Mouse (Mus musculus) kidney, postnatal 14 days (tissue): ENCODE measurements around the gene Spaca1.
A peak's percentile ranks its signal among the peaks of the same experiment; 100 is the strongest.
"Not testable (repeated sequence)": the region's sequence is repeated elsewhere in the genome, so short reads cannot be mapped to it uniquely, and the experiment has no call there.

Source experiments
- DNase-seq: peaks from one replicate; pipeline ENCODE4 v3.0.0; 2022; ENCODE audit warnings: mixed read lengths

The Spaca1 gene

DNA sequence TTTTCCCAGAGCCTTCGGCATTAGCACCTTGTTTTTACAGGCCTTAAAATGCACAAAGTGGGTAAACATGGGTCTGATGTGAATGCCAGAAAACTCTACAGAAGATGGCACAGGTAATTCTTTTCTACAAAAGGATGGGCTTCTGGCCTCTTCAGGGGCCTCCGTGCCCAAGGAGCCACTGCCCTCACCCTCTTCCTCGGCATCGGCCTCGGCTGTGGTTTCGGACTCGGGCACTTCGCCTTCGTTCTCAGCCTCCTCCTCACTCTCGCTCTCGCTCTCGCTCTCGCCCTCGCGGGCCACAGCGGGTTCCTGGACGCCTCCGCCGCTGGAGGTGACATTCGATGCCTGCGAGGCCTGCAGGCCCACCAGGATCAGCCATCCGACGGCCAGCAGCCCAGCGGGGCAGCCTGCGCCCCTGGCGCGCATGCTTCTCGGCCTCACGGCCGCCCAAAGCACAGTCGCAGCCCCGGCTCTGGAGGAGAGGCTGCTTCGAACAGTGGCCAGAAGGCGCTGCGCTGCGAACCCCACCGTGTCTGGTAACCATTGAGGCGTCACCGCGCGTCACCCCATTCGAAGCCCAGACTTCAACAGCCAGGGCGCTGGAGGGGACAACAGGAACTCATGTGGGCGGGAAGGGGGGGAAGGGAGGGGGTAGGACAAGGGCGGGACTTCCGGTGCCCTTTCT lies at the start of gene Spaca1:
Gene Spaca1 (minus strand): TSS at position 621 of the 685 bp plus-strand sequence.
- DNase-seq: peak; percentile 1

DNA sequence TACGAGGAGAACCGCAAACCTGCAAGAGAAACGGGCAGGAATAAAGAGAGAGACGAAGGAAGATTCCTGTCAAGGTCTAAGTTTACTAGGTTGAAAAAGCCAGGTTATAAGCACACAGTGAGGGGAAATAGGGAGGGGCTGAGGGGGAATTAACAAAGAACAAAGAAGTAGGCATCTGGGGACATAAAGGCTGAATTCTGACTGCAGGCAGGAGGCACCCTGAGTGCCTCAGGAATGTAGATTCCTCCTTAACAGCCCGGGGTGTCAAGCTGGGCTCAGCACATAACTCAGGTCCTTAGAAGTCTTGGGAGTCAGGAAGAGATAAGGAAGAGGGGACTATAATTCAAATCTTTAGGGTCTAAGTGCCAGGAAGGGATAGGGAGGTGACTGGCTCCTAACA lies 37.3 kb upstream of the Spaca1 start:
- not testable (repeated sequence) for DNase-seq

DNA sequence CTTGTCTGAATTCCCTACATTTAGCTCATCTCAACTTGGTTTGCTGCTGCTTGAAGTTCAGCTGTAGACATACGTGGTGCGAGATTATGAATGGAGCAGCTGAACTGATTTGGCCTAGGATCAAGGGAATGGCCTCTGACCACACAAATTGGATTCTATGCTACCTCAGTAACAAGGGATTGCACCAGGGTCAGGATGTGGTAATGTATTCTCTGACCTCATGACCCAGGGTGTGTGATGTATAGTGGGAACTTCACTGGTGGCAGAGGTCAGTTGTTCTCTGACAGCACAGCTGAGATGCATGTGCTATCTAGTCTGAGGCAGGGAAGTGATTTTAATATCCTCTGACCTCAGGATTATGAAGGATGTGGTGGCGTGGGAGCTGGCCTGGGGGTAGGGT lies 31.1 kb upstream of the Spaca1 start:
- no peak for DNase-seq

DNA sequence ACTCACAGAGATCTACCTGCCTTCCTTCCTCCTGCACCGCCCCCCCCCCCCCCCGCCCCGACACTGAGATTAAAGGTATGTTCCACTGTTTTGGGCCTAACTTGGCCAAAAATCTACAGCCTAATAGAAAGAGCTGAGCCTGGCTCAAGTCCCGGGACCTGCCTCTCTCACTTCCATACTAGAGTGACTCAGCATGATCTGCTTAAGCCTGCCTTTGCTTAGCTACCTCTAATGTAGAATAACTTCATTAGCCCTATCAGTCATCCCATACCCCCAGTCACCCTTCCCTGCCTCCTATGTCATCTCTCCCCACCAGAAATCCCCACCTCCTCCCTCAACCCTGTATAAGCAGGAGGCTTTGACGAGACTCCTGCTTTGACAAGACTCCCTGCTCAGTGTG lies 19.0 kb upstream of the Spaca1 start:
- DNase-seq: no peak

DNA sequence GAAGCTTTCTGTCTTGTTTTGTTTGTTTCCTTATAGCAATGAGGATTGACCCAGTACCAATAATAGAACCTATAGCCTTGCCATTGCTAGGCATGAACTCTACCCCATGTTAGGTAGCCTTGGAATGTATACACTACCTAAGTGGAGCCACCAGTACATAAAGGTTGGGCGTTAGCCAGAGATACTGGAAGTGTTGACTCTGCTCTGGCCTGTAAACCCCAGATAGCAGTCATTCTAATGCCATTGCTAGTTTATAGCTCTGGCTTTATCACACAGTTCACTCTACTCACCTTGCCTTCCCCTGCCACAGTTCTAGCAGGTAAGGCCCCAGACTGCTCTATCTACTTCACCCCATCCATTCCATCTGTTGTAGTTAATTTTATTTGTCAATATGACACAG lies 8.3 kb upstream of the Spaca1 start:
- no peak for DNase-seq

DNA sequence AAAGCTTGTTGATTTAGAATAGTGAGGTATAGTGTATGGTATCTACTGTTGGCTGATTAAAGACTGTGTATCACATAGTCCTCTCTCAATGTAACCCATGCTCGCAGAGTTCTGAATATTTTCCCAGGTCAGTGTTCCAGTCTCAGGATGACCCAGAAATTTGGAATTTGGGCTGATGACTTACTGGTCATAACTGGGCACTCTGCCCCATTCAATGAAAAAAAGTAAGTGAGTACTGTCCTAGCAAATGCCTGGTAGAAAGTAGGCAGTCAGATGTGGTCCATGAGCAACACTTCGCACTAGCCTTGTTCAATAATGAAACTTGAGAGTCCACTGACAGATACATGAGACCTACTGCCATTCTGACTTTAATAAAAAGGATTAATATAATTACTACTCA lies 23.2 kb downstream of the Spaca1 start:
- DNase-seq: no peak

DNA sequence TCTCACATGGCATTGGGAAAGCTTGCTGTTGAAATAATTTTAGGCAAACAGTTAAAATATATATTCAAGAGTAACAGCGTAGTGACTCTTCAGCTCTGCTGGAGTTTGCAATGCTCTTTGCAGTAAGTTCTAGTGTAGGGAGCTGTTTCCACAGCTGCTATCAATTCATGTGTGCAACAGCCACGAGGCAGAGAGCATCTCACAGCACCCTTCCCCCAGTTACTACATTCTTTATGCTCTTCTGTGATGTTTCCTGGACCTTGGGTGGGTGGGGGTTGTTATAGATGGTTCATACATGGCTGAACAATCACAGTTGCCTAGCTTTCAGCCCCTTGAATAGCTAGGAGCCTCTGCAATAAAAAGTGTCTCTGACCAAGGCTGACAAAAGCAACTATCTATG lies 28.5 kb downstream of the Spaca1 start:
- DNase-seq: no peak

DNA sequence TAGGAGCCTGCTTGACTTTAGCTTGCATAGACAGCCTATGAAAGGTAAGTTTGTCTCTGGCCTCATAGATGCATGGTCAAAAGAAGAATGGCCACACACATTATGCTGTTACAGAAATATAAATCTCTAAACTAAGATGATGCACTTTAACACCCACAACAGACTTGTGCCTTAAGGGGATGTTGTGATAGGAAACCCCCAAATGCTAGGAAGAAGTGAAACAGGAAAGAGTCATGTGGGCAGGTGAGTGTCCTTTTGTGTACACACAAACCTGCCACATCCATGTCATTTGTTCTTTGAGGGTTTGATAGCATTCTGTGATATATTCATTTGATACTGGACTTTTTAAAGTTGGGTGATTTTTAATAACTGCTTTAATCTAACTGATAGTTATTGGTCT lies 53.6 kb downstream of the Spaca1 start:
- DNase-seq: no peak

DNA sequence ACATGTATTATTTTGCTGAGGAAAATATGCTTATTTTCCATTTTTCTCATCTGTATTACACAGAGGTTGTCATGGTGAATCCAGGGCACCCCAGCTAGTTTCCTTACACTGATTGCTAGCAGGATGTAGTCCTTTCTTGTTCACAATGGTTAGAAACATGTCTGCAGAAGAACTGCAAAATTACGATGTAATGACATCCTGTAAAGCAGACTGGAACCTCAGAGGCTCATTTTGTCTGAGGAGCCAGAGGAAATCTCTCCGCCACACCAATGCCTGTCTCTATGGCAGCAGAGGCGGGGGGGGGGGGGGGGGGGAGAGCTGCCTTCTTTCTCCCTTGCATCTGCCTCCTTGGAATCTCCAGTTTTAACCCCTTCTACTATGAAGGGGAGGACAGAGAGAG lies 57.3 kb downstream of the Spaca1 start:
- no peak for DNase-seq

DNA sequence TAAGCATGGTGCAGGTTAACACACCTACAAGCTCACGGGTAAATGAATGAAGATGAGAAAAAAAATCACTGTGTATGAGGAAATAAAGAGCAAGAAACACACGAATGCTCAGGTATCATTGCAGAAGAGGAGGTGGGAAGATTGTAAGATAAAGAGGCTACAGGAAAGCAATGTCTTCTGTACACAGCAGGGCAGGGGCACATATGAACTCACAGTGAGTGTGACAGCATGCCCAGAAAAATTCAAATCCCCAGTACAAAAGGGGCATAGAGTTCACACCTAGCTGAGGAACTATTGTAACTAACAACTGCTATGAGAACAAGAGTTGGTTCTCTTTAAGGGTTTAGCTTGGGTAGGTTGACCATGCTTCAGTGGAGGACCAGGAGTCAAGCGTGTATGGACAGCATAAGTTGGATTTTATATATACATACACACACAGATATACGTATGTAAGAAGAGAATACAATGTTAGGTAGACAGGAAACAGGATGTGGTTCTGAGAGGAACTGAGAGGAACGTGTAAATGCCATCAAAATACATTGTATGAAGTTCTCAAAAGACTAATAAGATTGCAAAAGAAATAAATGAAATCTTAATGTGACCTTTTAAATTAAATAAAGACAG lies 61.4 kb downstream of the Spaca1 start:
- no peak for DNase-seq
